Mouse (Mus musculus) liver, adult 2 months (tissue): Measurements from ENCODE around the gene Sema4d. TPM values are rescaled to one million over a fixed set of nuclear protein-coding genes. Genes with fewer than 3 reads are reported as not detected.

Source experiments
- DNase-seq: peaks from one replicate; pipeline ENCODE4 v3.0.0-alpha.2; 2011; ENCODE audit warnings: low read depth, low spot score; ENCODE audit errors: extremely low read depth
- H3K27ac ChIP-seq: fragments of 200-500 bp; replicated peaks from 2 replicates; pipeline ENCODE4 v1.5.1; 2012; ENCODE audit warnings: low read depth, mild to moderate bottlenecking, control low read depth, inconsistent platforms, low read length; ENCODE audit not compliant: insufficient read depth
- H3K27me3 ChIP-seq: fragments of 200-500 bp; 2 replicates; pipeline ENCODE4 v1.6.1; 2012; ENCODE audit warnings: mild to moderate bottlenecking, moderate library complexity, low read length, inconsistent platforms; ENCODE audit not compliant: control insufficient read depth, insufficient read depth
- H3K36me3 ChIP-seq: fragments of 200-500 bp; 2 replicates; pipeline ENCODE4 v1.6.1; 2012; ENCODE audit warnings: low read length, inconsistent platforms; ENCODE audit not compliant: control insufficient read depth, insufficient read depth
- H3K4me1 ChIP-seq: fragments of 200-500 bp; 2 replicates; pipeline ENCODE4 v1.6.1; 2011; ENCODE audit warnings: low read length; ENCODE audit not compliant: control insufficient read depth, insufficient read depth
- H3K4me3 ChIP-seq: fragments of 200-500 bp; 2 replicates; pipeline ENCODE4 v1.5.1; 2011; ENCODE audit warnings: low read depth, mild to moderate bottlenecking, control low read depth, low read length, moderate library complexity; ENCODE audit not compliant: insufficient read depth
- H3K79me2 ChIP-seq: fragments of 200-500 bp; 2 replicates; pipeline ENCODE4 v1.6.1; 2012; ENCODE audit warnings: inconsistent platforms, mild to moderate bottlenecking, low read length, moderate library complexity; ENCODE audit not compliant: control insufficient read depth, insufficient read depth
- H3K9ac ChIP-seq: fragments of 200-500 bp; 2 replicates; pipeline ENCODE4 v1.6.1; 2012; ENCODE audit warnings: low read depth, mild to moderate bottlenecking, control low read depth, inconsistent platforms, low read length
- CTCF ChIP-seq: fragments of 200-500 bp; IDR thresholded peaks from 2 replicates; pipeline ENCODE4 v1.5.1; 2011; ENCODE audit warnings: low read depth, low read length, control low read depth
- POLR2A ChIP-seq: fragments of 200-500 bp; IDR thresholded peaks from 2 replicates; pipeline ENCODE4 v1.6.1; 2011; ENCODE audit warnings: low read length, control low read depth; ENCODE audit not compliant: insufficient read depth; ENCODE audit errors: extremely low read depth
- WGBS: fragments of 180-500 bp; shearing (Covaris S2); methylation state at CpG from one replicate; pipeline ENCODE4 v1.1.7; 2018; 5-methylcytosine and 5-hydroxymethylcytosine counted together
- polyA plus RNA-seq: library from polyadenylated mRNA; depleted of rRNA; stranded (reverse); fragments of >200 nt; gene quantifications from 2 replicates; pipeline ENCODE4 v1.2.3, GENCODE M21; 2012
- total RNA-seq: library from RNA; depleted of rRNA; stranded (reverse); fragments of >200 nt; gene quantifications from 2 replicates; pipeline ENCODE4 v1.2.3, GENCODE M21; 2014

The Sema4d gene
- total and polyA plus RNA-seq, 2 experiments: 0.74 to 0.94 TPM

DNA sequence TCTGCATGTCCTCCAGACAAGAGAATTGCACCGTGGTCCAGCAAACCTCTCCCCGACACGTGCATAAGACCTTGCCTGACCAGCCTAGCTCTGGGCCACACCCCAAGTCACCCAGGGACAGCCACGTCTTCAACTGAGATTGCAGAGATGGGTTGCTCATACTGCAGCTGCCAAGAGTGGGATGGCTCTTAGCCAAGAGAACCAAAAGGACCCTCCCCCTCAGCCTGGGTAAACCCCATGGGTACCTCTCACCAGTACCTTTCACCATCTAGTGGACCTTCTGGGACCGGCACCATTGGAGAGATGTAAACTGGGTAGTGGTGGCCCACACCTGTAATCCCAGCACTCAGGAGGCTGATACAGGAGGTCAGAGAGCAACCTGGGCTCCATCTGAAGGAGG is 2.8 kb downstream of the Sema4d start:
- H3K36me3 ChIP-seq: no peaks in the 10 kb centered on the region
- DNase-seq: no peak
- H3K9ac ChIP-seq: no peak overlapping the region
- 76% methylated on average over 5 of the region's 5 CpGs for WGBS
- no peak for TF ChIP-seq POLR2A
- no peak for TF ChIP-seq CTCF
- no peaks in the 10 kb centered on the region; the same call in 1 of the 2 replicates for H3K4me1 ChIP-seq
- H3K4me3 ChIP-seq: no peak overlapping the region
- H3K27me3 ChIP-seq: peaks cover 8% of the 10 kb centered on the region
- no peak overlapping the region for H3K27ac ChIP-seq
- no peaks in the 10 kb centered on the region for H3K79me2 ChIP-seq

- no peaks in the 10 kb centered on the region for H3K4me1 ChIP-seq
- 42% methylated on average over 2 of the region's 2 CpGs for WGBS
- H3K27me3 ChIP-seq: peaks cover 2% of the 10 kb centered on the region
- no peak overlapping the region for H3K9ac ChIP-seq
- H3K36me3 ChIP-seq: no peaks in the 10 kb centered on the region
- H3K79me2 ChIP-seq: no peaks in the 10 kb centered on the region
- TF ChIP-seq POLR2A (no peak), CTCF (no peak)
- no peak overlapping the region for H3K4me3 ChIP-seq
- no peak for DNase-seq
- H3K27ac ChIP-seq: no peak overlapping the region
Measured at GRCm38 (mm10) chr13:51787858-51788257, 5.7 kb downstream of the Sema4d start.

GRCm38 (mm10) chr13:51786616-51787015 is 6.9 kb downstream of the Sema4d start:
- Histone ChIP-seq H3K27ac (no peak overlapping the region), H3K9ac (no peak overlapping the region), H3K36me3 (no peaks in the 10 kb centered on the region), H3K4me1 (no peaks in the 10 kb centered on the region), H3K4me3 (no peak overlapping the region), H3K27me3 (no peaks in the 10 kb centered on the region), H3K79me2 (no peaks in the 10 kb centered on the region)
- WGBS: 90% methylated on average over 4 of the region's 4 CpGs
- TF ChIP-seq POLR2A (no peak), CTCF (no peak)
- DNase-seq: no peak

- H3K4me3 ChIP-seq: no peak overlapping the region
- no peak overlapping the region for H3K27ac ChIP-seq
- no peak overlapping the region for H3K9ac ChIP-seq
- H3K27me3 ChIP-seq: no peaks in the 10 kb centered on the region
- DNase-seq: no peak
- H3K79me2 ChIP-seq: no peaks in the 10 kb centered on the region
- 95% methylated on average over 8 of the region's 8 CpGs for WGBS
- no peak for TF ChIP-seq CTCF
- TF ChIP-seq POLR2A: no peak
- no peaks in the 10 kb centered on the region for H3K4me1 ChIP-seq
- no peaks in the 10 kb centered on the region for H3K36me3 ChIP-seq
Measured at GRCm38 (mm10) chr13:51784476-51784875, 9.1 kb downstream of the Sema4d start.

DNA sequence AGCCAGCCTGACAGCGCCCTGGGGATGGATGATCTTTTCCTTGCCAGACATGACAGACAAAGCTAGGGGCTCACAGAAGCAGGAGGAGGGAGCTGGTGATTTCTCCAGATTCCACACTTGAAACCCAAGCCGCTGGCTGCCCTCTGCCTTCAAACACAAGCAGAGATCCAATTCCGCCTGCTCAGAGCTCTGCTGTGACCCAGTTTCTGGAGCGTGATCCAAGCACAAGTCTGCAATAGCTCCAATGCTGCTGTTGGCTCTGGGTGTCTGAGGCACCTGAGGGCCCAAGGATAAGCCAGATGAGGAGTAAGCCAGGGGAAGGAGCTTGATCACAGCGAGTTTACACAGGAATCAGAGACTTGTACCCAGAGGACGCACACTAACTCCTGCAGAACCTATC is 9.7 kb downstream of the Sema4d start:
- no peak for TF ChIP-seq CTCF
- TF ChIP-seq POLR2A: no peak
- Histone ChIP-seq H3K79me2 (no peaks in the 10 kb centered on the region), H3K4me3 (no peak overlapping the region), H3K27ac (no peak overlapping the region), H3K27me3 (no peaks in the 10 kb centered on the region), H3K9ac (no peak overlapping the region), H3K36me3 (no peaks in the 10 kb centered on the region), H3K4me1 (no peaks in the 10 kb centered on the region)
- WGBS: 87% methylated on average over 6 of the region's 6 CpGs
- DNase-seq: no peak

DNA sequence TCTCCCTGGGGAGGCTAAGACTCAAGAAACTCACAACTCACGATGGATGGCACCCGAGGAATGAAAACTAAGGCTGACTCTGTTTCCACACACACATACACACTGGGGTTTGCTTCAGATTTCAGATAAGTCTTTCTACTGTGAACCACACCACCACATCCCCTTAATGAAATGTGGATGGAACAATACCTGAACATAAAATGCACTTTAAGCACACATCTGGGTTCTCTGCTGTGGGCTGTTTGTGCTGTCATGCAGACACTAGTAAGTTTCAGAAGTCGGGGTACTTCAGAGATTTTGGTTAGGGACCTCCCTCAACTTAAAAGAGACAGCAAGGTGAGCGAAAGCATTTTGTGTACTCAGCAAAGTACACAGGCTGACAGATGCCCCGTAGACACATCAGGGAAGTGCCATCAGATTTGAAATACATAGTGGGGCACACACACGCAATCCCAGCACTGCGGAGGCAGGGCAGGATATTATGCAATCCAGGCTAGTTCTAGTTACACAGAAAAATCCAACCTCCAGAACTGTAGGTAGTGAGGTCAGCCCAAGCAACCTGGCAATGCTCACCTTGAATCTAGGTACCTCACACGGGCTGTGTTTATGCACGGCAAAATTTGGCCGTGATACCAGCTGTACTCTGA is 12.9 kb downstream of the Sema4d start:
- no peak overlapping the region for H3K9ac ChIP-seq
- no peak overlapping the region for H3K27ac ChIP-seq
- no peaks in the 10 kb centered on the region for H3K79me2 ChIP-seq
- no peak for DNase-seq
- H3K4me1 ChIP-seq: peaks cover 5% of the 10 kb centered on the region; the same call in 1 of the 2 replicates
- H3K4me3 ChIP-seq: no peak overlapping the region
- no peaks in the 10 kb centered on the region for H3K27me3 ChIP-seq
- no peaks in the 10 kb centered on the region for H3K36me3 ChIP-seq
- WGBS: 32% methylated on average over 10 of the region's 10 CpGs
- no peak for TF ChIP-seq CTCF
- no peak for TF ChIP-seq POLR2A
